Mouse (Mus musculus) small intestine, adult 2 months (tissue): Measurements from ENCODE around the gene Oxct1. TPM values are rescaled to one million over a fixed set of nuclear protein-coding genes. Genes with fewer than 3 reads are reported as not detected.

Experiments used
- H3K27ac ChIP-seq: fragments of 200-500 bp; 2 replicates; pipeline ENCODE4 v1.5.1; 2012; ENCODE audit warnings: low read depth, low read length, control low read depth, inconsistent platforms; ENCODE audit not compliant: insufficient read depth
- H3K27me3 ChIP-seq: fragments of 200-500 bp; 2 replicates; pipeline ENCODE4 v1.6.1; 2012; ENCODE audit warnings: mild to moderate bottlenecking, moderate library complexity, low read length, inconsistent platforms; ENCODE audit not compliant: control insufficient read depth, insufficient read depth
- H3K36me3 ChIP-seq: fragments of 200-500 bp; 2 replicates; pipeline ENCODE4 v1.6.1; 2012; ENCODE audit warnings: mild to moderate bottlenecking, low read length, control low read depth, inconsistent platforms; ENCODE audit not compliant: control insufficient read depth, insufficient read depth
- H3K4me1 ChIP-seq: fragments of 200-500 bp; 2 replicates; pipeline ENCODE4 v1.6.1; 2012; ENCODE audit warnings: low read length, inconsistent platforms, mixed read lengths; ENCODE audit not compliant: control insufficient read depth, insufficient read depth, insufficient read length
- H3K4me3 ChIP-seq: fragments of 200-500 bp; 2 replicates; pipeline ENCODE4 v1.5.1; 2012; ENCODE audit warnings: low read depth, mild to moderate bottlenecking, control low read depth, inconsistent platforms, low read length, moderate library complexity
- CTCF ChIP-seq: fragments of 200-500 bp; IDR thresholded peaks from 2 replicates; pipeline ENCODE4 v1.5.1; 2012; ENCODE audit warnings: low read depth, mild to moderate bottlenecking, control low read depth, inconsistent platforms, low read length, moderate library complexity, mixed read lengths; ENCODE audit not compliant: insufficient replicate concordance, insufficient read length; ENCODE audit errors: extremely low read depth
- POLR2A ChIP-seq: fragments of 200-500 bp; IDR thresholded peaks from 2 replicates; pipeline ENCODE4 v1.6.1; 2012; ENCODE audit warnings: low read depth, mild to moderate bottlenecking, control low read depth, inconsistent platforms, low read length, moderate library complexity
- WGBS: fragments of 180-500 bp; shearing (Covaris S2); methylation state at CpG from one replicate; pipeline ENCODE4 v1.1.7; 2018; 5-methylcytosine and 5-hydroxymethylcytosine counted together
- polyA plus RNA-seq: library from polyadenylated mRNA; depleted of rRNA; stranded (reverse); fragments of >200 nt; gene quantifications from 2 replicates; pipeline ENCODE4 v1.2.3, GENCODE M21; 2012

Oxct1 gene
- polyA plus RNA-seq, 1 experiment, result 20.7 TPM

DNA sequence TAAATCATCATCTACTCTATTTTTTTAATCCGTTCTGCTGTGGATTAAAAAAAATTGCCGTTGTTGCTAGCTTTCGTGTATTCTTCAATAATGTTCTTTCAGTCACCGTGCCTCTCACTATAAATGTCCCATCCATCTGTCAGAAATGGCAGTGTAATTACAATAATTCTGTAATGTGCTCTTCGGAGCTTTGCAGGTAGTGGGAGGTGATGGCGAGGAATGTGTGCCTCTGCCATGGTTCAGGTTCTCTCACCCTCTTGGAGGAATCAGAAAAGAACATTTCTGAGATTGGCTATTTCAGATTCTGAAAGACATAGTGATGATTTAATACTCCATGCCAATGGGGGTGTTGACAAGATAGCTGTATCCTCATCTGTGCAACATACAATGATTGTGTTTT, 93.8 kb downstream of the Oxct1 start:
- no peaks in the 10 kb centered on the region for H3K4me1 ChIP-seq
- TF ChIP-seq POLR2A (no peak), CTCF (no peak)
- H3K27ac ChIP-seq, result no peak overlapping the region
- no peaks in the 10 kb centered on the region for H3K36me3 ChIP-seq
- H3K27me3 ChIP-seq, result no peaks in the 10 kb centered on the region
- WGBS, result 97% methylated on average over 6 of the region's 6 CpGs
- H3K4me3 ChIP-seq, result no peak overlapping the region

- no peaks in the 10 kb centered on the region for H3K27me3 ChIP-seq
- H3K27ac ChIP-seq, result no peak overlapping the region
- WGBS, result 75% methylated on average over 3 of the region's 3 CpGs
- H3K4me3 ChIP-seq, result no peak overlapping the region
- H3K4me1 ChIP-seq, result no peaks in the 10 kb centered on the region
- H3K36me3 ChIP-seq, result peaks cover 9% of the 10 kb centered on the region
- TF ChIP-seq POLR2A, result no peak
- no peak for TF ChIP-seq CTCF
Observed at GRCm38 (mm10) chr15:4124648-4125047, 98.5 kb downstream of the Oxct1 start.

GRCm38 (mm10) chr15:4138524-4138923, 112.3 kb downstream of the Oxct1 start:
- Histone ChIP-seq H3K27ac (no peak overlapping the region), H3K36me3 (peaks cover 5% of the 10 kb centered on the region), H3K4me1 (no peaks in the 10 kb centered on the region), H3K4me3 (no peak overlapping the region), H3K27me3 (no peaks in the 10 kb centered on the region)
- TF ChIP-seq POLR2A, result no peak
- no peak for TF ChIP-seq CTCF
- WGBS, result 71% methylated on average over 1 of the region's 1 CpGs

GRCm38 (mm10) chr15:4139516-4139915, 113.3 kb downstream of the Oxct1 start:
- Histone ChIP-seq H3K27me3 (no peaks in the 10 kb centered on the region), H3K27ac (no peak overlapping the region), H3K4me1 (no peaks in the 10 kb centered on the region), H3K4me3 (no peak overlapping the region), H3K36me3 (peaks cover 3% of the 10 kb centered on the region)
- TF ChIP-seq CTCF, result no peak
- TF ChIP-seq POLR2A, result no peak
- WGBS, result 81% methylated on average over 12 of the region's 12 CpGs

GRCm38 (mm10) chr15:4145352-4145751, 119.2 kb downstream of the Oxct1 start:
- 29% methylated on average over 5 of the region's 5 CpGs for WGBS
- no peak for TF ChIP-seq CTCF
- no peak for TF ChIP-seq POLR2A
- Histone ChIP-seq H3K27ac (no peak overlapping the region), H3K27me3 (no peaks in the 10 kb centered on the region), H3K36me3 (peaks cover 13% of the 10 kb centered on the region), H3K4me3 (no peak overlapping the region), H3K4me1 (peaks cover 2% of the 10 kb centered on the region; the same call in 1 of the 2 replicates)

DNA sequence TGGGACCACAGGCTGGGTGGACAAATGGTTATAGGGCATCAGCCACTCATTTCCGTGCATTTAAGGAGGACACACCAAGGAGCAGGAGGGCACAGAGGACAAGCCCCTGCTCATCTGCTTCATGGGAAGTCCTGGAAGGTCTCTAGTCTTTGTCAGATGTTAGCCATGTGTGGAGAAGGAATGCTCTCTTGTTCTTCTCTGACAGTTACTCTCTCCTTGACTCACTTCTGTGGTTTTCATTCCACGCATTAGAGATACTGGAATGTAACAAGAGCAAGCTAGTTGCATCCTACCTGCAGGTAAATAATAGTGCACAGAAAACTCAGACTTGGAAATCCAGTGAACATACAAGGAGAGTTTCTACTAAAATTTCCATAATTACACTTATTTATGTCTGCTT, 121.5 kb downstream of the Oxct1 start:
- TF ChIP-seq POLR2A, result no peak
- no peak for TF ChIP-seq CTCF
- Histone ChIP-seq H3K4me3 (no peak overlapping the region), H3K27ac (no peak overlapping the region), H3K36me3 (peaks cover 13% of the 10 kb centered on the region), H3K27me3 (no peaks in the 10 kb centered on the region), H3K4me1 (peaks cover 2% of the 10 kb centered on the region; the same call in 1 of the 2 replicates)
- WGBS, result 94% methylated on average over 2 of the region's 2 CpGs

DNA sequence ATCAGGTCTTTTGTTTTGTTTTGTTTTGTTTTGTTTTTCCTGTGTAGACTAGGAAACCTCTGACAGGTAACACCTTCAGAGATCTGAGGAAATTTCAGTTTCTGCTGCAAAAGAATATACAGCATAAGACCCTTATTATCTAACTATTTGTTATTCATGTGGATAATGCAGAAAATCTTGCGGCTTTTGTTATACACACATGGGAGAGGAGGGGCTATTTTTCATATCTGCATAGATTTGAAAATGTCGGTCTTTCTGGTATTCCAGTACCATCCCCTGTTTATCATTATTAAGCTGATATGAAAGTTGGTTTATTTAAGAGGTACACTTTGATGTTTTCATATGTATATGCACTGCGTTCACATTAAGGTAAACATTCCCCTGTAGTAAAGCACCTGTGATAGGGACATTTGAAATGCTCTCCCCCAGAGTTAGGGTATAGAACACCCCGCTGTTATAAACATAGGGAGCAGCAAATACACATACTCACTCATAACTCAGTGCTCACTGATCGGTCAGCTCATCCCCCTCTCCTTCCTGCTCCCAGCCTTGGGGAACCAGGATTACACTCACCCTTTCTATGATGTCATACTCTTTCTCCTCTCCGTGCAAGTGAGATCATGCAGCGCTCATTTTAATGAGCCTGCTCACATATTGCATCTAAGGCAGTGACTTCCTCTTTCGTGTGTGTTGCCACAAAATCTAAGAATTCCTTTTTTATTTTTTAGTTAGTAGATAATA, 122.6 kb downstream of the Oxct1 start:
- no peaks in the 10 kb centered on the region for H3K27me3 ChIP-seq
- no peak overlapping the region for H3K4me3 ChIP-seq
- TF ChIP-seq CTCF, result no peak
- no peak for TF ChIP-seq POLR2A
- no peak overlapping the region for H3K27ac ChIP-seq
- WGBS, result 88% methylated on average over 8 of the region's 8 CpGs
- peaks cover 17% of the 10 kb centered on the region for H3K36me3 ChIP-seq
- peaks cover 2% of the 10 kb centered on the region; the same call in 1 of the 2 replicates for H3K4me1 ChIP-seq
